Mouse (Mus musculus): ENCODE measurements around the gene Fbxl19.
"Not testable (repeated sequence)": the region's sequence is repeated elsewhere in the genome, so short reads cannot be mapped to it uniquely, and the experiment has no call there.

Gene Fbxl19

GRCm38 (mm10) chr7:127768997-127769593 is 24.8 kb downstream of the Fbxl19 start:
- peak; percentile 45 to 59 for DNase-seq

GRCm38 (mm10) chr7:127769651-127770038 is 25.3 kb downstream of the Fbxl19 start, which contains the start of gene Orai3:
Gene Orai3, plus strand, starts transcription at chr7:127769815.
- peak; percentile 66 to 75 for DNase-seq

GRCm38 (mm10) chr7:127770039-127770905 is 25.9 kb downstream of the Fbxl19 start:
- no peak for DNase-seq

- DNase-seq = no peak
Measured at GRCm38 (mm10) chr7:127771262-127771661, 26.9 kb downstream of the Fbxl19 start.

- DNase-seq = no peak
Measured at GRCm38 (mm10) chr7:127772080-127772479, 27.7 kb downstream of the Fbxl19 start.

- no peak for DNase-seq
Measured at GRCm38 (mm10) chr7:127772557-127772956, 28.2 kb downstream of the Fbxl19 start.

GRCm38 (mm10) chr7:127773664-127774384 is 29.5 kb downstream of the Fbxl19 start:
- DNase-seq = peak; percentile 77

GRCm38 (mm10) chr7:127775837-127776236 is 31.5 kb downstream of the Fbxl19 start:
- not testable (repeated sequence) for DNase-seq

GRCm38 (mm10) chr7:127776426-127776825 is 32.1 kb downstream of the Fbxl19 start, which contains the start of gene Setd1a:
Gene Setd1a, plus strand, starts transcription at chr7:127776670.
- peak; percentile 84 to 86 for DNase-seq

GRCm38 (mm10) chr7:127776878-127777473 is 32.6 kb downstream of the Fbxl19 start:
- peak; percentile 95 to 96 for DNase-seq

- DNase-seq = peak; percentile 62 to 68
Measured at GRCm38 (mm10) chr7:127777474-127778266, 33.3 kb downstream of the Fbxl19 start.

GRCm38 (mm10) chr7:127778350-127778749 is 34.0 kb downstream of the Fbxl19 start:
- no peak for DNase-seq

- DNase-seq = no peak
Measured at GRCm38 (mm10) chr7:127785308-127785707, 41.0 kb downstream of the Fbxl19 start, which contains the start of gene Gm49388. Gene Gm49388, plus strand, starts transcription at chr7:127785608.

- no peak for DNase-seq
Measured at GRCm38 (mm10) chr7:127797076-127797845, 52.9 kb downstream of the Fbxl19 start.

GRCm38 (mm10) chr7:127798591-127798990 is 54.2 kb downstream of the Fbxl19 start:
- no peak for DNase-seq

GRCm38 (mm10) chr7:127799211-127799610 is 54.9 kb downstream of the Fbxl19 start:
- DNase-seq = no peak

GRCm38 (mm10) chr7:127799738-127800137 is 55.4 kb downstream of the Fbxl19 start:
- DNase-seq = no peak

GRCm38 (mm10) chr7:127800435-127801009 is 56.2 kb downstream of the Fbxl19 start, which contains the start of gene Hsd3b7:
Gene Hsd3b7, plus strand, starts transcription at chr7:127800604.
- peak; percentile 74 to 76 for DNase-seq

- no peak for DNase-seq
Measured at GRCm38 (mm10) chr7:127801010-127801621, 56.8 kb downstream of the Fbxl19 start.

- DNase-seq = no peak
Measured at GRCm38 (mm10) chr7:127802313-127802712, 58.0 kb downstream of the Fbxl19 start.
